Mouse (Mus musculus): Measurements from ENCODE around the gene Ccnj. TPM values are rescaled to one million over a fixed set of nuclear protein-coding genes. Genes with fewer than 3 reads are reported as not detected.

Ccnj gene
- polyA plus RNA-seq, 1 experiment = 2.1 TPM

DNA sequence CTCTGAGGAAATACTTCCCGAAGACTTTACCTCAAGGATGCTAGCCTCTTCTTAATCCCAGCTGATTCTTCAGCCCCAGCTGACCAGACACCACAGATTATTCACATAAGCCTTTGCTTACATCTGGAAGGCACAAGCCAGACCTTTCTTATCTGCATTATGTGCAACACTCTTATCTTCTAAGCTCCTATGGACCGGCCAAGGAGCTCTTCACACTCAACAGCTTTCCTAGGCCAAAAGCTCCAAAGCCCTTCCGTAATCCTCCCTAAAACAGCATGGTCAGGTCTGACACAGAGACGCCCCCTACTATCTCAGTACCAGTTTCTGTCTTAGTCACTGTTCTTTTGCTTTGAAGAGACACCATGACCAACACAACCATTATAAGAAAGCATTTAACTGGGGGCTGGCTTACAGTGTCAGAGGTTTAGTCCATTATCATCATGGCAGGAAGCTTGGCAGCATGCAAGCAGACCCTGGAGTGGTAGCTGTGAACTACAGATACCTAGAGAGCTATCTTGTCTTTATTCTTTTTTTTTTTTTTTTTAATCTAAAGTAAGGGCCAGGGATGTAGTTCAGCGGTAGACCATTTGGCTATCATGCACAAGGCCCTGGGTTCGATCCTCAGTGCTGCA lies 13.1 kb upstream of the Ccnj start:
- H3K79me2 ChIP-seq (ENCODE audit: control insufficient read depth, insufficient read depth) = no peaks in the 10 kb centered on the region
- peaks cover 5% of the 10 kb centered on the region for H3K27me3 ChIP-seq (ENCODE audit: control insufficient read depth, insufficient read depth, insufficient read length)
- no peak overlapping the region for H3K4me2 ChIP-seq (ENCODE audit: low read depth)
- H3K4me3 ChIP-seq = no peak overlapping the region
- H3ac ChIP-seq (ENCODE audit: control insufficient read depth, insufficient read length) = no peak overlapping the region
- no peak for TF ChIP-seq CEBPB (IDR thresholded peaks at IDR 0.05; ENCODE audit: insufficient read depth, poor library complexity, severe bottlenecking)
- TF ChIP-seq E2F4 (IDR thresholded peaks at IDR 0.05; ENCODE audit: insufficient read depth) = no peak
- TF ChIP-seq REST (IDR thresholded peaks at IDR 0.05; ENCODE audit: insufficient read depth, insufficient read length) = no peak
- no peak for TF ChIP-seq MYOD1 (IDR thresholded peaks at IDR 0.05; ENCODE audit: control insufficient read depth in 1 of 3, insufficient read length in 2 of 3, low read depth in 2 of 3)
- TF ChIP-seq SRF (IDR thresholded peaks at IDR 0.05; ENCODE audit: control insufficient read depth, insufficient read length, low read depth) = no peak
- no peak for TF ChIP-seq MAX (IDR thresholded peaks at IDR 0.05; ENCODE audit: low read depth)
- TF ChIP-seq MYOG (IDR thresholded peaks at IDR 0.05; ENCODE audit: control insufficient read depth in 1 of 3, insufficient read depth in 1 of 3, insufficient read length in 2 of 3, low read depth in 2 of 3) = no peak
- no peak for TF ChIP-seq POLR2AphosphoS2 (IDR thresholded peaks at IDR 0.05; ENCODE audit: insufficient read length, low read depth)
- TF ChIP-seq USF1 (IDR thresholded peaks at IDR 0.05; ENCODE audit: low read depth) = no peak
- no peaks in the 10 kb centered on the region for H3K36me3 ChIP-seq (ENCODE audit: control insufficient read depth, insufficient read depth)

GRCm38 (mm10) chr19:40818764-40819163 lies 12.3 kb upstream of the Ccnj start:
- no peak overlapping the region for H3K4me2 ChIP-seq (ENCODE audit: low read depth)
- H3ac ChIP-seq (ENCODE audit: control insufficient read depth, insufficient read length) = no peak overlapping the region
- peaks cover 5% of the 10 kb centered on the region for H3K27me3 ChIP-seq (ENCODE audit: control insufficient read depth, insufficient read depth, insufficient read length)
- H3K4me3 ChIP-seq = no peak overlapping the region
- no peaks in the 10 kb centered on the region for H3K36me3 ChIP-seq (ENCODE audit: control insufficient read depth, insufficient read depth)
- TF ChIP-seq POLR2AphosphoS2 (IDR thresholded peaks at IDR 0.05; ENCODE audit: insufficient read length, low read depth) = no peak
- TF ChIP-seq MYOG (IDR thresholded peaks at IDR 0.05; ENCODE audit: control insufficient read depth in 1 of 3, insufficient read depth in 1 of 3, insufficient read length in 2 of 3, low read depth in 2 of 3) = no peak
- no peak for TF ChIP-seq POLR2A (IDR thresholded peaks at IDR 0.05; ENCODE audit: insufficient read length, low read depth)
- no peak for TF ChIP-seq USF1 (IDR thresholded peaks at IDR 0.05; ENCODE audit: low read depth)
- no peak for TF ChIP-seq MAX (IDR thresholded peaks at IDR 0.05; ENCODE audit: low read depth)
- no peak for TF ChIP-seq E2F4 (IDR thresholded peaks at IDR 0.05; ENCODE audit: insufficient read depth)
- TF ChIP-seq CEBPB (IDR thresholded peaks at IDR 0.05; ENCODE audit: insufficient read depth, poor library complexity, severe bottlenecking) = no peak
- no peak for TF ChIP-seq REST (IDR thresholded peaks at IDR 0.05; ENCODE audit: insufficient read depth, insufficient read length)
- TF ChIP-seq MYOD1 (IDR thresholded peaks at IDR 0.05; ENCODE audit: control insufficient read depth in 1 of 3, insufficient read length in 2 of 3, low read depth in 2 of 3) = no peak
- TF ChIP-seq TCF3 (IDR thresholded peaks at IDR 0.05; ENCODE audit: insufficient read length, low read depth) = no peak
- no peak for TF ChIP-seq SRF (IDR thresholded peaks at IDR 0.05; ENCODE audit: control insufficient read depth, insufficient read length, low read depth)
- TF ChIP-seq TCF12 (IDR thresholded peaks at IDR 0.05; ENCODE audit: insufficient read depth, poor library complexity, severe bottlenecking) = no peak
- H3K79me2 ChIP-seq (ENCODE audit: control insufficient read depth, insufficient read depth) = no peaks in the 10 kb centered on the region

- Histone ChIP-seq H3K4me2 (ENCODE audit: low read depth) (no peak overlapping the region), H3K27me3 (ENCODE audit: control insufficient read depth, insufficient read depth, insufficient read length) (peaks cover 6% of the 10 kb centered on the region), H3K79me2 (ENCODE audit: control insufficient read depth, insufficient read depth) (no peaks in the 10 kb centered on the region), H3ac (ENCODE audit: control insufficient read depth, insufficient read length) (no peak overlapping the region), H3K36me3 (ENCODE audit: control insufficient read depth, insufficient read depth) (no peaks in the 10 kb centered on the region), H3K4me3 (no peak overlapping the region)
- no peak for TF ChIP-seq CEBPB (IDR thresholded peaks at IDR 0.05; ENCODE audit: insufficient read depth, poor library complexity, severe bottlenecking)
These were observed 9.7 kb upstream of the Ccnj start for GRCm38 (mm10) chr19:40821306-40821825.

DNA sequence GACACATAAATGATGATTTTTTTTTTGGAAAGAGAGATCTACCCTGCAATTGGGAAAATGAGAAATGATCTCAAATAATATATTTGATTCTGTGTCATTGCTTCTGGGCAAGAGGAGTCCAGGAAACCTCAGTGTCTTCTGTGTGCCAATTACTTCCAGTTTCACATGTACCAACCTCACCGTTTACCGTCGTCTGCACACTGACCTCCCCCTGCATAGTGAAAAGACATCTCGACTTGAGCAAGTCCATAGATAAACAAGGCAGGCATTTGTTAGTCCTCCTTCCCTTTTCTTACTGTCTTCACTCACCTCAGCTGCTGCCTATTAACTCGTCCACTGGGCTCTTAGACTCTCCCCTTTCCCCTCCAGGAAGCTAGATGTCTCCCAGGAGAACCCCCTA lies 5.4 kb upstream of the Ccnj start:
- H3K4me2 ChIP-seq (ENCODE audit: low read depth) = no peak overlapping the region
- TF ChIP-seq TCF12 (IDR thresholded peaks at IDR 0.05; ENCODE audit: insufficient read depth, poor library complexity, severe bottlenecking) = no peak
- no peak for TF ChIP-seq MYOD1 (IDR thresholded peaks at IDR 0.05; ENCODE audit: control insufficient read depth in 1 of 3, insufficient read length in 2 of 3, low read depth in 2 of 3)
- TF ChIP-seq E2F4 (IDR thresholded peaks at IDR 0.05; ENCODE audit: insufficient read depth) = no peak
- TF ChIP-seq USF1 (IDR thresholded peaks at IDR 0.05; ENCODE audit: low read depth) = no peak
- no peak for TF ChIP-seq MYOG (IDR thresholded peaks at IDR 0.05; ENCODE audit: control insufficient read depth in 1 of 3, insufficient read depth in 1 of 3, insufficient read length in 2 of 3, low read depth in 2 of 3)
- TF ChIP-seq POLR2A (IDR thresholded peaks at IDR 0.05; ENCODE audit: insufficient read length, low read depth) = no peak
- TF ChIP-seq TCF3 (IDR thresholded peaks at IDR 0.05; ENCODE audit: insufficient read length, low read depth) = no peak
- no peak for TF ChIP-seq CEBPB (IDR thresholded peaks at IDR 0.05; ENCODE audit: insufficient read depth, poor library complexity, severe bottlenecking)
- TF ChIP-seq POLR2AphosphoS2 (IDR thresholded peaks at IDR 0.05; ENCODE audit: insufficient read length, low read depth) = no peak
- TF ChIP-seq SRF (IDR thresholded peaks at IDR 0.05; ENCODE audit: control insufficient read depth, insufficient read length, low read depth) = no peak
- no peak for TF ChIP-seq REST (IDR thresholded peaks at IDR 0.05; ENCODE audit: insufficient read depth, insufficient read length)
- no peak for TF ChIP-seq MAX (IDR thresholded peaks at IDR 0.05; ENCODE audit: low read depth)
- H3K36me3 ChIP-seq (ENCODE audit: control insufficient read depth, insufficient read depth) = no peaks in the 10 kb centered on the region

GRCm38 (mm10) chr19:40826735-40827134 lies 4.3 kb upstream of the Ccnj start:
- H3ac ChIP-seq (ENCODE audit: control insufficient read depth, insufficient read length) = no peak overlapping the region
- no peak for TF ChIP-seq CEBPB (IDR thresholded peaks at IDR 0.05; ENCODE audit: insufficient read depth, poor library complexity, severe bottlenecking)
- TF ChIP-seq MYOD1 (IDR thresholded peaks at IDR 0.05; ENCODE audit: control insufficient read depth in 1 of 3, insufficient read length in 2 of 3, low read depth in 2 of 3) = no peak
- no peak for TF ChIP-seq TCF3 (IDR thresholded peaks at IDR 0.05; ENCODE audit: insufficient read length, low read depth)
- no peak for TF ChIP-seq USF1 (IDR thresholded peaks at IDR 0.05; ENCODE audit: low read depth)
- TF ChIP-seq POLR2AphosphoS2 (IDR thresholded peaks at IDR 0.05; ENCODE audit: insufficient read length, low read depth) = no peak
- no peak for TF ChIP-seq E2F4 (IDR thresholded peaks at IDR 0.05; ENCODE audit: insufficient read depth)
- TF ChIP-seq TCF12 (IDR thresholded peaks at IDR 0.05; ENCODE audit: insufficient read depth, poor library complexity, severe bottlenecking) = no peak
- TF ChIP-seq REST (IDR thresholded peaks at IDR 0.05; ENCODE audit: insufficient read depth, insufficient read length) = no peak
- TF ChIP-seq MYOG (IDR thresholded peaks at IDR 0.05; ENCODE audit: control insufficient read depth in 1 of 3, insufficient read depth in 1 of 3, insufficient read length in 2 of 3, low read depth in 2 of 3) = no peak
- no peak for TF ChIP-seq SRF (IDR thresholded peaks at IDR 0.05; ENCODE audit: control insufficient read depth, insufficient read length, low read depth)
- no peak for TF ChIP-seq POLR2A (IDR thresholded peaks at IDR 0.05; ENCODE audit: insufficient read length, low read depth)
- TF ChIP-seq MAX (IDR thresholded peaks at IDR 0.05; ENCODE audit: low read depth) = no peak
- H3K27me3 ChIP-seq (ENCODE audit: control insufficient read depth, insufficient read depth, insufficient read length) = peaks cover 31% of the 10 kb centered on the region
- H3K79me2 ChIP-seq (ENCODE audit: control insufficient read depth, insufficient read depth) = no peaks in the 10 kb centered on the region
- H3K36me3 ChIP-seq (ENCODE audit: control insufficient read depth, insufficient read depth) = no peaks in the 10 kb centered on the region
- no peak overlapping the region for H3K4me2 ChIP-seq (ENCODE audit: low read depth)
- H3K4me3 ChIP-seq = no peak overlapping the region

More for the DNA sequence above, 5.4 kb upstream of the Ccnj start:
- no peak overlapping the region for H3ac ChIP-seq (ENCODE audit: control insufficient read depth, insufficient read length)
- H3K4me3 ChIP-seq = no peak overlapping the region
- peaks cover 31% of the 10 kb centered on the region for H3K27me3 ChIP-seq (ENCODE audit: control insufficient read depth, insufficient read depth, insufficient read length)
- H3K79me2 ChIP-seq (ENCODE audit: control insufficient read depth, insufficient read depth) = no peaks in the 10 kb centered on the region

Data from myocyte (in vitro differentiated cells).